Mouse (Mus musculus): ENCODE measurements around the gene Ptgds. TPM values are rescaled to one million over a fixed set of nuclear protein-coding genes. Genes with fewer than 3 reads are reported as not detected.

Gene Ptgds
- polyA plus RNA-seq, 1 experiment from 2014 or later: 1.8 TPM

Small RNA genes within 50 kb of the gene (microRNA-seq; reads per million reads assigned to microRNA genes)
- not detected for gene Mir3087

Other genes starting within 250 kb of the Ptgds start
- 460 and 476 TPM in 2 replicates for gene Tubb4b, start 245.3 kb downstream of the Ptgds start, polyA plus RNA-seq (2016; fragmentation: Nextera tagmentation; extraction: Ambion mirVana)
- gene Slc34a3, start 235.7 kb downstream of the Ptgds start, polyA plus RNA-seq (2016; fragmentation: Nextera tagmentation; extraction: Ambion mirVana): not detected in 2 replicates
- not detected in 2 replicates for gene Rnf224, start 233.3 kb downstream of the Ptgds start, polyA plus RNA-seq (2016; fragmentation: Nextera tagmentation; extraction: Ambion mirVana)
- gene Rnf208, start 227.8 kb downstream of the Ptgds start, polyA plus RNA-seq (2016; fragmentation: Nextera tagmentation; extraction: Ambion mirVana): 31.9 and 35.3 TPM in 2 replicates
- not detected in 2 replicates for gene Cysrt1, start 227.6 kb downstream of the Ptgds start, polyA plus RNA-seq (2016; fragmentation: Nextera tagmentation; extraction: Ambion mirVana)
- 5.1 and 5.2 TPM in 2 replicates for gene AL732309.1, start 223.2 kb downstream of the Ptgds start, polyA plus RNA-seq (2016; fragmentation: Nextera tagmentation; extraction: Ambion mirVana)
- gene Tmem203, start 214.6 kb downstream of the Ptgds start, polyA plus RNA-seq (2016; fragmentation: Nextera tagmentation; extraction: Ambion mirVana): 20.6 and 23.6 TPM in 2 replicates
- gene Tprn, start 207.4 kb downstream of the Ptgds start, polyA plus RNA-seq (2016; fragmentation: Nextera tagmentation; extraction: Ambion mirVana): 10.1 and 10.2 TPM in 2 replicates
- 210 and 216 TPM in 2 replicates for gene Ssna1, start 197.6 kb downstream of the Ptgds start, polyA plus RNA-seq (2016; fragmentation: Nextera tagmentation; extraction: Ambion mirVana)
- gene Anapc2, start 197.6 kb downstream of the Ptgds start, polyA plus RNA-seq (2016; fragmentation: Nextera tagmentation; extraction: Ambion mirVana): 143 and 144 TPM in 2 replicates
- gene Tmem210, start 181.9 kb downstream of the Ptgds start, polyA plus RNA-seq (2016; fragmentation: Nextera tagmentation; extraction: Ambion mirVana): not detected in 2 replicates
- gene Lrrc26, start 180.1 kb downstream of the Ptgds start, polyA plus RNA-seq (2016; fragmentation: Nextera tagmentation; extraction: Ambion mirVana): not detected in 2 replicates
- gene Grin1, start 150.9 kb downstream of the Ptgds start, polyA plus RNA-seq (2016; fragmentation: Nextera tagmentation; extraction: Ambion mirVana): 6.1 and 8.2 TPM in 2 replicates
- gene Man1b1, start 137.7 kb downstream of the Ptgds start, polyA plus RNA-seq (2016; fragmentation: Nextera tagmentation; extraction: Ambion mirVana): 72.2 and 72.9 TPM in 2 replicates
- 19.5 and 20.5 TPM in 2 replicates for gene Dpp7, start 113.7 kb downstream of the Ptgds start, polyA plus RNA-seq (2016; fragmentation: Nextera tagmentation; extraction: Ambion mirVana)
- 2.9 and 7.4 TPM in 2 replicates for gene Uap1l1, start 104.4 kb downstream of the Ptgds start, polyA plus RNA-seq (2016; fragmentation: Nextera tagmentation; extraction: Ambion mirVana)
- 52.1 and 52.3 TPM in 2 replicates for gene Sapcd2, start 97.7 kb downstream of the Ptgds start, polyA plus RNA-seq (2016; fragmentation: Nextera tagmentation; extraction: Ambion mirVana)
- 0.20 TPM in 2 replicates for gene Entpd2, start 74.2 kb downstream of the Ptgds start, polyA plus RNA-seq (2016; fragmentation: Nextera tagmentation; extraction: Ambion mirVana)
- 216 and 221 TPM in 2 replicates for gene Npdc1, start 70.7 kb downstream of the Ptgds start, polyA plus RNA-seq (2016; fragmentation: Nextera tagmentation; extraction: Ambion mirVana)
- 0.09 TPM in 1 of 2 replicates, not detected in the other for gene Fut7, start 46.8 kb downstream of the Ptgds start, polyA plus RNA-seq (2016; fragmentation: Nextera tagmentation; extraction: Ambion mirVana)
- 9.4 and 10.3 TPM in 2 replicates for gene Abca2, start 41.3 kb downstream of the Ptgds start, polyA plus RNA-seq (2016; fragmentation: Nextera tagmentation; extraction: Ambion mirVana)
- 2.5 and 2.9 TPM in 2 replicates for gene Clic3, start 13.2 kb downstream of the Ptgds start, polyA plus RNA-seq (2016; fragmentation: Nextera tagmentation; extraction: Ambion mirVana)
- gene Paxx, start 9.0 kb downstream of the Ptgds start, polyA plus RNA-seq (2016; fragmentation: Nextera tagmentation; extraction: Ambion mirVana): 42.9 and 48.6 TPM in 2 replicates
- not detected in 2 replicates for gene Lcn12, start 23.9 kb upstream of the Ptgds start, polyA plus RNA-seq (2016; fragmentation: Nextera tagmentation; extraction: Ambion mirVana)
- gene Fbxw5, start 30.7 kb upstream of the Ptgds start, polyA plus RNA-seq (2016; fragmentation: Nextera tagmentation; extraction: Ambion mirVana): 104 and 112 TPM in 2 replicates
- 5.1 and 5.3 TPM in 2 replicates for gene C8g, start 31.7 kb upstream of the Ptgds start, polyA plus RNA-seq (2016; fragmentation: Nextera tagmentation; extraction: Ambion mirVana)
- 32.3 and 32.4 TPM in 2 replicates for gene Traf2, start 76.9 kb upstream of the Ptgds start, polyA plus RNA-seq (2016; fragmentation: Nextera tagmentation; extraction: Ambion mirVana)
- gene Edf1, start 87.8 kb upstream of the Ptgds start, polyA plus RNA-seq (2016; fragmentation: Nextera tagmentation; extraction: Ambion mirVana): 362 and 366 TPM in 2 replicates
- gene Mamdc4, start 104.8 kb upstream of the Ptgds start, polyA plus RNA-seq (2016; fragmentation: Nextera tagmentation; extraction: Ambion mirVana): 5.1 and 7.2 TPM in 2 replicates
- 166 and 173 TPM in 2 replicates for gene Phpt1, start 105.2 kb upstream of the Ptgds start, polyA plus RNA-seq (2016; fragmentation: Nextera tagmentation; extraction: Ambion mirVana)
- gene Ajm1, start 111.7 kb upstream of the Ptgds start, polyA plus RNA-seq (2016; fragmentation: Nextera tagmentation; extraction: Ambion mirVana): 1.8 and 1.9 TPM in 2 replicates
- 69.3 and 71.0 TPM in 2 replicates for gene Rabl6, start 138.5 kb upstream of the Ptgds start, polyA plus RNA-seq (2016; fragmentation: Nextera tagmentation; extraction: Ambion mirVana)
- gene Ccdc183, start 147.6 kb upstream of the Ptgds start, polyA plus RNA-seq (2016; fragmentation: Nextera tagmentation; extraction: Ambion mirVana): 0.20 and 0.36 TPM in 2 replicates
- gene Tmem141, start 152.0 kb upstream of the Ptgds start, polyA plus RNA-seq (2016; fragmentation: Nextera tagmentation; extraction: Ambion mirVana): 15.4 and 20.7 TPM in 2 replicates
- 1.6 and 2.2 TPM in 2 replicates for gene Fcna, start 158.0 kb upstream of the Ptgds start, polyA plus RNA-seq (2016; fragmentation: Nextera tagmentation; extraction: Ambion mirVana)
- gene Lcn8, start 183.1 kb upstream of the Ptgds start, polyA plus RNA-seq (2016; fragmentation: Nextera tagmentation; extraction: Ambion mirVana): not detected in 2 replicates
- gene Lcn5, start 187.9 kb upstream of the Ptgds start, polyA plus RNA-seq (2016; fragmentation: Nextera tagmentation; extraction: Ambion mirVana): not detected in 2 replicates
- gene Lcn6, start 206.7 kb upstream of the Ptgds start, polyA plus RNA-seq (2016; fragmentation: Nextera tagmentation; extraction: Ambion mirVana): not detected in 2 replicates
- gene Lcn10, start 212.7 kb upstream of the Ptgds start, polyA plus RNA-seq (2016; fragmentation: Nextera tagmentation; extraction: Ambion mirVana): not detected in 2 replicates
- gene Obp2a, start 230.0 kb upstream of the Ptgds start, polyA plus RNA-seq (2016; fragmentation: Nextera tagmentation; extraction: Ambion mirVana): not detected in 2 replicates
- 76.1 and 78.5 TPM in 2 replicates for gene Bmyc, start 236.7 kb upstream of the Ptgds start, polyA plus RNA-seq (2016; fragmentation: Nextera tagmentation; extraction: Ambion mirVana)

All from midbrain, embryonic 12.5 days (tissue).